Mouse (Mus musculus) Patski (cell line): Measurements from ENCODE around the gene Chchd3. TPM values are rescaled to one million over a fixed set of nuclear protein-coding genes. Genes with fewer than 3 reads are reported as not detected.

ENCODE experiments used
- ATAC-seq: fragments of 100-300 bp; one replicate; pipeline ENCODE4 v1.8.0; 2021
- CTCF ChIA-PET: fragments of 350-600 bp; sonication (Branson Sonifier 250); formaldehyde crosslinking; loops from one replicate; lab custom pipeline; 2022; ENCODE audit warnings: inconsistent platforms; lab: Charles Lee
- POLR2A ChIA-PET: fragments of 350-600 bp; sonication (Branson Sonifier 250); formaldehyde crosslinking; loops from one replicate; lab custom pipeline; 2022; ENCODE audit warnings: antibody characterized with exemption, inconsistent platforms; lab: Charles Lee
- DNase-seq: peaks from one replicate; pipeline ENCODE4 v3.0.0-alpha.2; 2011; ENCODE audit warnings: low read depth, low spot score
- H3K27me3 ChIP-seq: fragments of 371-371 bp; one replicate; pipeline ENCODE4 v1.5.1; 2021
- CTCF ChIP-seq: fragments of 100-300 bp; IDR thresholded peaks from one replicate; pipeline ENCODE4 v1.5.1; 2021
- in situ Hi-C: fragments of 300-500 bp; cut with MboI; formaldehyde crosslinking; loops from 3 replicates; pipeline ENCODE4 v1.11.1; 2018; ENCODE audit warnings: low pct_unique_long_range_greater_than_20kb, mixed read lengths
- polyA plus RNA-seq: library from polyadenylated mRNA; unstranded; gene quantifications from one replicate; pipeline ENCODE4 v1.2.3, GENCODE M21; 2021

Chchd3 gene
- polyA plus RNA-seq, 1 experiment from 2014 or later, result 194 TPM

- ChIA-PET CTCF (no interaction called here), POLR2A (interaction anchor here (0.5 kb wide), 1 partner anchor 186 kb away, joined by 5 read pairs; no protein-coding TSS in a partner anchor)
- no peaks in the 10 kb centered on the region for H3K27me3 ChIP-seq
- ATAC-seq (no peak), DNase-seq (no peak)
- no peak for TF ChIP-seq CTCF
- in situ Hi-C loops, result no loop called here
Measured at GRCm38 (mm10) chr6:33051642-33052041, 8.4 kb downstream of the Chchd3 start.

GRCm38 (mm10) chr6:33049705-33050420, 10.2 kb downstream of the Chchd3 start:
- no peak for TF ChIP-seq CTCF
- in situ Hi-C loops, result no loop called here
- H3K27me3 ChIP-seq, result no peaks in the 10 kb centered on the region
- POLR2A ChIA-PET, result interaction anchor here (1.7 kb wide), 1 partner anchor 22 kb away, joined by 4 read pairs; no protein-coding TSS in a partner anchor
- DNase-seq, result no peak
- no peak for ATAC-seq
- CTCF ChIA-PET, result interaction anchor here (0.7 kb wide), 1 partner anchor 17 kb away, joined by 3 read pairs; no protein-coding TSS in a partner anchor

GRCm38 (mm10) chr6:33043480-33043879, 16.6 kb downstream of the Chchd3 start:
- DNase-seq, result no peak
- ChIA-PET CTCF (interaction anchor here (0.8 to 1.0 kb wide), 2 partner anchors 10 kb away, joined by 3 to 4 read pairs; no protein-coding TSS in a partner anchor), POLR2A (no interaction called here)
- no peak for TF ChIP-seq CTCF
- in situ Hi-C loops, result no loop called here
- no peaks in the 10 kb centered on the region for H3K27me3 ChIP-seq
- ATAC-seq, result no peak

- ATAC-seq (peak; percentile 54), DNase-seq (no peak)
- TF ChIP-seq CTCF, result no peak
- ChIA-PET CTCF (interaction anchor here (0.8 to 1.0 kb wide), 2 partner anchors 10 to 11 kb away, joined by 3 to 4 read pairs; no protein-coding TSS in a partner anchor), POLR2A (no interaction called here)
- no peaks in the 10 kb centered on the region for H3K27me3 ChIP-seq
- in situ Hi-C loops, result no loop called here
Measured at GRCm38 (mm10) chr6:33042880-33043279, 17.2 kb downstream of the Chchd3 start.

- ATAC-seq, result no peak
Measured at GRCm38 (mm10) chr6:33041978-33042377, 18.1 kb downstream of the Chchd3 start.

GRCm38 (mm10) chr6:33040360-33041090, 19.5 kb downstream of the Chchd3 start:
- no peak for DNase-seq
- no peaks in the 10 kb centered on the region for H3K27me3 ChIP-seq
- TF ChIP-seq CTCF, result no peak
- CTCF ChIA-PET, result interaction anchor here (1.4 kb wide), 1 partner anchor 44 kb away, joined by 3 read pairs; no protein-coding TSS in a partner anchor
- in situ Hi-C loops, result no loop called here
- POLR2A ChIA-PET, result no interaction called here
- no peak for ATAC-seq

More at GRCm38 (mm10) chr6:33041978-33042377, 18.1 kb downstream of the Chchd3 start:
- H3K27me3 ChIP-seq, result no peaks in the 10 kb centered on the region
- CTCF ChIA-PET, result interaction anchor here (1.0 kb wide), 1 partner anchor 32 kb away, joined by 4 read pairs; no protein-coding TSS in a partner anchor
- TF ChIP-seq CTCF, result no peak
- in situ Hi-C loops, result no loop called here
- DNase-seq, result no peak
- POLR2A ChIA-PET, result interaction anchor here (0.5 kb wide), 1 partner anchor 476 kb away, joined by 3 read pairs; no protein-coding TSS in a partner anchor

- H3K27me3 ChIP-seq, result no peaks in the 10 kb centered on the region
- CTCF ChIA-PET, result interaction anchor here (1.4 kb wide), 1 partner anchor 11 kb away, joined by 3 read pairs; no protein-coding TSS in a partner anchor
- no peak for TF ChIP-seq CTCF
- ATAC-seq (no peak), DNase-seq (no peak)
- in situ Hi-C loops, result no loop called here
- POLR2A ChIA-PET, result no interaction called here
Measured at GRCm38 (mm10) chr6:33032543-33032942, 27.5 kb downstream of the Chchd3 start.

- in situ Hi-C loops, result no loop called here
- ATAC-seq (no peak), DNase-seq (no peak)
- POLR2A ChIA-PET, result no interaction called here
- no peak for TF ChIP-seq CTCF
- no peaks in the 10 kb centered on the region for H3K27me3 ChIP-seq
- CTCF ChIA-PET, result no interaction called here
Measured at GRCm38 (mm10) chr6:33031631-33032030, 28.4 kb downstream of the Chchd3 start.

GRCm38 (mm10) chr6:33028296-33028695, 31.8 kb downstream of the Chchd3 start:
- CTCF ChIA-PET, result interaction anchor here (1.4 kb wide), 1 partner anchor 25 kb away, joined by 3 read pairs; no protein-coding TSS in a partner anchor
- in situ Hi-C loops, result no loop called here
- POLR2A ChIA-PET, result interaction anchor here (1.7 kb wide), 1 partner anchor 21 kb away, joined by 4 read pairs; no protein-coding TSS in a partner anchor
- DNase-seq (no peak), ATAC-seq (no peak)
- TF ChIP-seq CTCF, result no peak
- no peaks in the 10 kb centered on the region for H3K27me3 ChIP-seq

GRCm38 (mm10) chr6:33025041-33025440, 35.0 kb downstream of the Chchd3 start:
- in situ Hi-C loops, result no loop called here
- no peaks in the 10 kb centered on the region for H3K27me3 ChIP-seq
- ATAC-seq, result no peak
- TF ChIP-seq CTCF, result no peak
- POLR2A ChIA-PET, result interaction anchor here (1.3 kb wide), 1 partner anchor 14 kb away, joined by 3 read pairs; no protein-coding TSS in a partner anchor
- no peak for DNase-seq
- CTCF ChIA-PET, result interaction anchor here (1.0 kb wide), 1 partner anchor 11 kb away, joined by 3 read pairs; no protein-coding TSS in a partner anchor
